Mouse (Mus musculus): ENCODE results near the gene Mast1. TPM values are rescaled to one million over a fixed set of nuclear protein-coding genes. Genes with fewer than 3 reads are reported as not detected.

Mast1 gene
- total RNA-seq, 2 experiments from 2014 or later, result 127 to 140 TPM

- no peak for DNase-seq (ENCODE audit: low spot score in 2 of 2)
These were observed 59.7 kb downstream of the Mast1 start for GRCm38 (mm10) chr8:84877297-84878035.

- no peak for DNase-seq (ENCODE audit: low spot score in 2 of 2)
These were observed 62.8 kb downstream of the Mast1 start for GRCm38 (mm10) chr8:84874339-84874738.

- DNase-seq (ENCODE audit: low spot score in 2 of 2), result no peak
These were observed 64.1 kb downstream of the Mast1 start for GRCm38 (mm10) chr8:84873016-84873415.

GRCm38 (mm10) chr8:84872309-84872965 is 64.7 kb downstream of the Mast1 start:
- DNase-seq (ENCODE audit: low spot score in 2 of 2), result no peak

- DNase-seq (ENCODE audit: low spot score in 2 of 2), result peak in 1 of 2 experiments; percentile 58
These were observed 65.5 kb downstream of the Mast1 start, which contains the start of gene Syce2 for GRCm38 (mm10) chr8:84871376-84872308. Gene Syce2 (plus strand): TSS chr8:84872111.

Small RNA genes within 50 kb of the gene (microRNA-seq; reads per million reads assigned to microRNA genes)
- 2.5 to 7.6 reads per million in 2 experiments for gene Gm24197
- 6.5 to 16.1 reads per million in 2 experiments for gene Mir7069

Other genes with a start within 250 kb of the Mast1 start
- 10 to 100 TPM; 84.0 to 85.6 TPM for gene Nacc1, start 249.5 kb downstream of the Mast1 start, total RNA-seq (2021)
- gene Lyl1, start 235.9 kb downstream of the Mast1 start, total RNA-seq (2021), result 1 to 10 TPM; 3.4 to 4.2 TPM
- not detected for gene G430095P16Rik, start 214.4 kb downstream of the Mast1 start, total RNA-seq (2021)
- gene Nfix, start 137.0 kb downstream of the Mast1 start, total RNA-seq (2021), result 100 to 1,000 TPM; 519 to 562 TPM
- gene Dand5, start 114.5 kb downstream of the Mast1 start, total RNA-seq (2021), result 1 to 10 TPM; 7.4 to 8.6 TPM
- 10 to 100 TPM; 19.4 to 20.4 TPM for gene Gadd45gip1, start 105.8 kb downstream of the Mast1 start, total RNA-seq (2021)
- 10 to 100 TPM; 59.4 to 64.8 TPM for gene Rad23a, start 96.7 kb downstream of the Mast1 start, total RNA-seq (2021)
- gene Calr, start 90.4 kb downstream of the Mast1 start, total RNA-seq (2021), result 100 to 1,000 TPM; 453 to 590 TPM
- gene Farsa, start 80.4 kb downstream of the Mast1 start, total RNA-seq (2021), result 10 to 100 TPM; 55.3 to 58.4 TPM
- 10 to 100 TPM; 21.4 to 24.5 TPM for gene Syce2, start 65.2 kb downstream of the Mast1 start, total RNA-seq (2021)
- gene Gcdh, start 43.4 kb downstream of the Mast1 start, total RNA-seq (2021), result 10 to 100 TPM; 35.0 to 35.6 TPM
- gene Klf1, start 35.4 kb downstream of the Mast1 start, total RNA-seq (2021), result not detected
- gene Dnase2a, start 28.8 kb downstream of the Mast1 start, total RNA-seq (2021), result 1 to 10 TPM; 4.0 TPM
- gene Rtbdn, start 9.6 kb upstream of the Mast1 start, total RNA-seq (2021), result 1 to 10 TPM; 1.5 to 1.8 TPM
- not detected for gene Gm49661, start 32.1 kb upstream of the Mast1 start, total RNA-seq (2021)
- gene Prdx2, start 32.2 kb upstream of the Mast1 start, total RNA-seq (2021), result 100 to 1,000 TPM; 417 to 431 TPM
- gene Rnaseh2a, start 32.4 kb upstream of the Mast1 start, total RNA-seq (2021), result 10 to 100 TPM; 34.3 to 34.4 TPM
- gene Junb, start 41.4 kb upstream of the Mast1 start, total RNA-seq (2021), result 10 to 100 TPM; 45.5 to 54.7 TPM
- gene Hook2, start 53.2 kb upstream of the Mast1 start, total RNA-seq (2021), result 1 to 10 TPM; 7.6 to 9.0 TPM
- not detected for gene Best2, start 77.2 kb upstream of the Mast1 start, total RNA-seq (2021)
- 100 to 1,000 TPM; 108 to 115 TPM for gene Asna1, start 87.9 kb upstream of the Mast1 start, total RNA-seq (2021)
- 100 to 1,000 TPM; 136 to 150 TPM for gene Trir, start 89.5 kb upstream of the Mast1 start, total RNA-seq (2021)
- gene Tnpo2, start 99.6 kb upstream of the Mast1 start, total RNA-seq (2021), result 100 to 1,000 TPM; 150 to 152 TPM
- gene Fbxw9, start 122.7 kb upstream of the Mast1 start, total RNA-seq (2021), result 10 to 100 TPM; 36.2 to 41.4 TPM
- not detected for gene Gm5741, start 130.6 kb upstream of the Mast1 start, total RNA-seq (2021)
- gene Dhps, start 134.4 kb upstream of the Mast1 start, total RNA-seq (2021), result 10 to 100 TPM; 63.8 to 67.4 TPM
- gene Wdr83os, start 143.4 kb upstream of the Mast1 start, total RNA-seq (2021), result 10 to 100 TPM; 57.5 to 61.5 TPM
- gene Wdr83, start 143.9 kb upstream of the Mast1 start, total RNA-seq (2021), result 10 to 100 TPM; 26.3 to 34.6 TPM
- gene Man2b1, start 145.9 kb upstream of the Mast1 start, total RNA-seq (2021), result 10 to 100 TPM; 39.6 to 42.7 TPM
- 1 to 10 TPM; 5.6 to 5.8 TPM for gene Zfp791, start 185.7 kb upstream of the Mast1 start, total RNA-seq (2021)
- not detected for gene Cks1brt, start 214.6 kb upstream of the Mast1 start, total RNA-seq (2021)

Data from layer of hippocampus, postnatal 14 days (tissue).